Mouse (Mus musculus) megakaryocyte progenitor cell, adult 5-6 weeks (primary cell): ENCODE results near the gene Hdgfl2. TPM values are rescaled to one million over a fixed set of nuclear protein-coding genes. Genes with fewer than 3 reads are reported as not detected.

Source experiments
- ATAC-seq: replicated peaks from 2 replicates; pipeline ENCODE4 v1.8.0; 2016; ENCODE audit warnings: mild to moderate bottlenecking, moderate TSS enrichment, inconsistent platforms; ENCODE audit not compliant: poor library complexity
- total RNA-seq, 2 experiments: library from RNA; stranded (forward) in 1 of 2; stranded (reverse) in 1 of 2; fragments of 157-497, 149-512 nt in 1 of 2; fragments of 200-1000 nt in 1 of 2; gene quantifications; 2 replicates each; pipeline versions ENCODE4 v1.2.3 to v1.2.4; 2015 to 2017

Hdgfl2 gene
- total RNA-seq, 2 experiments from 2014 or later = 25.4 to 80.0 TPM

DNA sequence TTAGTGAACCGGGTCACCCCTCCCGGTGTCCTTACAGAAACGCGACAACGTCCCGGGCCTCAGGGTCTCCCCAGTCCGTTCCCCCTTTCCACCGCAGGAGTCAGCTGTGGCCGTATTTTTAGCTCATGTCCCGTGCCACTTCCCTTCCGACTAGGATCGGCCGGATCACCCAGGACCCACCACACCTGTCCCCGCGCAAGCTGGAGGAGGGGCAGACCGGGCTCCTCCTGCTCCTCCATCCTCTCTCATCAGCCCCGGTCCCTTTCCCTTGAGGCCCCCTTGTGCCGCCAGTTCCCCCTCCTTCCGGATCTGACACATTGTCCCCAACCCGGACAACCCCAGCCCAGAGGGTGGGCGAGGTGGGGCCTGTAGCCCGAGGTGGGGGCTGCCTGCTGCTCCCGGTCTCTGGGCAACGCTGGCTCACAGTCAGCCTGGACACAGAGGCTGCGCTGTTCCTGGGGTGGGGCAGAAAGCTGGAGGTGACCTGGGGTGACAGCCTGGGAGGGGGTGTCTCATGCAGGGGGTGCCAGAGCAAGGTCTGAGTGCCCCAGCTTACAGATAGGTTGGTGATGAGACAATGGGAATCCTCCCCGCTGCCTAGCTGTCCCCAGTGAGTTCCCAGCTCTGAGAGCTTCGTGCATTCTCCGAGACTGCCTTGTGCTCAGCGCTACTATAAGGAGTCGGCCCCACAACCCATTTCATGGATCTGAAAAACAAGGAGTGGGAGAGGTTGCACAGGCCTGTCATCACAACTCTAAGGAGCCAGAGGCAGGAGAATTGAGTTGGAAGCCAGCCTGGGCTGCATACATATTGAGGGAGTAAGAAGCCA lies 69.6 kb downstream of the Hdgfl2 start:
- no peak; the same call in 1 of the 2 replicates for ATAC-seq

DNA sequence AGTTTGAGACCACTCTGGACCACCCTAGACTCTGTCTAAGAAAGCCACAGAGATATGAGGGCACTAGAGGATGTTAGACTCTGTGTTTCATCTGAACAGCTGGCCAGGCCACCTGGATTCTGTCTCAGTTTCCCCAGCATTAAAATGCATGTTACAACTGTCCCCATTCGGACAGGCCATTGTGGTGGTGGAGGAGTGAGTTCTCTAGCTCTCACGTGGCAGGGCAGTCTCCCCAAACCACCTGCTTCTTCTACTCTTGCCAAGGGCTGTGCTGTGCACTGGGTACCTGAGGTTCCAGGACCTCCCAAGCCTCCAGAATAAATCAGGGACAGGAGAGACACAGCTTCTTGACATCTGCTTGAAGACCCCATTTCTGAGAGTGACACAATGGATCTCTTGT lies 70.5 kb downstream of the Hdgfl2 start:
- no peak for ATAC-seq

Other genes with a start within 250 kb of the Hdgfl2 start
- gene Zfp119a, start 200.7 kb upstream of the Hdgfl2 start, total RNA-seq (2015) = 5.9 and 9.2 TPM in 2 replicates
- 3.9 and 6.8 TPM in 2 replicates for gene Zfp119a, start 200.7 kb upstream of the Hdgfl2 start, total RNA-seq (2017)
- 12.5 and 17.0 TPM in 2 replicates for gene Zfp959, start 187.5 kb upstream of the Hdgfl2 start, total RNA-seq (2015)
- 10.3 and 10.7 TPM in 2 replicates for gene Zfp959, start 187.5 kb upstream of the Hdgfl2 start, total RNA-seq (2017)
- gene Zfp119b, start 130.1 kb upstream of the Hdgfl2 start, total RNA-seq (2015) = 3.8 and 5.5 TPM in 2 replicates
- 4.8 and 5.2 TPM in 2 replicates for gene Zfp119b, start 130.1 kb upstream of the Hdgfl2 start, total RNA-seq (2017)
- gene Ebi3, start 127.0 kb upstream of the Hdgfl2 start, total RNA-seq (2015) = 14.4 and 20.5 TPM in 2 replicates
- 13.8 and 17.7 TPM in 2 replicates for gene Ebi3, start 127.0 kb upstream of the Hdgfl2 start, total RNA-seq (2017)
- 7.4 and 11.0 TPM in 2 replicates for gene Yju2, start 120.5 kb upstream of the Hdgfl2 start, total RNA-seq (2015)
- 21.8 and 23.3 TPM in 2 replicates for gene Yju2, start 120.5 kb upstream of the Hdgfl2 start, total RNA-seq (2017)
- gene Shd, start 109.2 kb upstream of the Hdgfl2 start, total RNA-seq (2015) = 0.39 and 0.98 TPM in 2 replicates
- gene Shd, start 109.2 kb upstream of the Hdgfl2 start, total RNA-seq (2017) = not detected in 2 replicates
- gene Fsd1, start 93.1 kb upstream of the Hdgfl2 start, total RNA-seq (2015) = not detected in 2 replicates
- gene Fsd1, start 93.1 kb upstream of the Hdgfl2 start, total RNA-seq (2017) = not detected in 2 replicates
- gene Stap2, start 74.0 kb upstream of the Hdgfl2 start, total RNA-seq (2015) = 0.32 TPM in 1 of 2 replicates, not detected in the other
- not detected in 2 replicates for gene Stap2, start 74.0 kb upstream of the Hdgfl2 start, total RNA-seq (2017)
- 9.2 and 17.4 TPM in 2 replicates for gene Mpnd, start 73.9 kb upstream of the Hdgfl2 start, total RNA-seq (2015)
- 76.6 and 92.5 TPM in 2 replicates for gene Mpnd, start 73.9 kb upstream of the Hdgfl2 start, total RNA-seq (2017)
- 19.1 TPM in 2 replicates for gene Sh3gl1, start 43.0 kb upstream of the Hdgfl2 start, total RNA-seq (2015)
- gene Sh3gl1, start 43.0 kb upstream of the Hdgfl2 start, total RNA-seq (2017) = 22.1 and 25.0 TPM in 2 replicates
- gene Chaf1a, start 39.2 kb upstream of the Hdgfl2 start, total RNA-seq (2015) = 15.5 and 16.7 TPM in 2 replicates
- gene Chaf1a, start 39.2 kb upstream of the Hdgfl2 start, total RNA-seq (2017) = 32.3 and 33.9 TPM in 2 replicates
- 13.6 and 13.7 TPM in 2 replicates for gene Ubxn6, start 4.6 kb upstream of the Hdgfl2 start, total RNA-seq (2015)
- gene Ubxn6, start 4.6 kb upstream of the Hdgfl2 start, total RNA-seq (2017) = 17.4 and 19.9 TPM in 2 replicates
- gene Plin4, start 30.2 kb downstream of the Hdgfl2 start, total RNA-seq (2015) = not detected in 2 replicates
- not detected in 2 replicates for gene Plin4, start 30.2 kb downstream of the Hdgfl2 start, total RNA-seq (2017)
- gene Plin5, start 38.0 kb downstream of the Hdgfl2 start, total RNA-seq (2015) = 0.17 TPM in 1 of 2 replicates, not detected in the other
- 0.14 TPM in 1 of 2 replicates, not detected in the other for gene Plin5, start 38.0 kb downstream of the Hdgfl2 start, total RNA-seq (2017)
- 1.6 and 3.6 TPM in 2 replicates for gene Lrg1, start 42.4 kb downstream of the Hdgfl2 start, total RNA-seq (2015)
- 1.4 and 4.7 TPM in 2 replicates for gene Lrg1, start 42.4 kb downstream of the Hdgfl2 start, total RNA-seq (2017)
- 1.8 and 2.2 TPM in 2 replicates for gene Sema6b, start 60.7 kb downstream of the Hdgfl2 start, total RNA-seq (2015)
- 3.2 and 4.9 TPM in 2 replicates for gene Sema6b, start 60.7 kb downstream of the Hdgfl2 start, total RNA-seq (2017)
- gene Tnfaip8l1, start 82.8 kb downstream of the Hdgfl2 start, total RNA-seq (2015) = 1.5 and 2.2 TPM in 2 replicates
- gene Tnfaip8l1, start 82.8 kb downstream of the Hdgfl2 start, total RNA-seq (2017) = 0.91 and 2.8 TPM in 2 replicates
- gene Mydgf, start 104.3 kb downstream of the Hdgfl2 start, total RNA-seq (2015) = 55.1 and 56.1 TPM in 2 replicates
- gene Mydgf, start 104.3 kb downstream of the Hdgfl2 start, total RNA-seq (2017) = 50.4 and 57.1 TPM in 2 replicates
- gene Dpp9, start 139.3 kb downstream of the Hdgfl2 start, total RNA-seq (2015) = 27.0 and 31.0 TPM in 2 replicates
- gene Dpp9, start 139.3 kb downstream of the Hdgfl2 start, total RNA-seq (2017) = 15.7 and 19.9 TPM in 2 replicates
- 15.3 and 15.9 TPM in 2 replicates for gene Fem1a, start 177.2 kb downstream of the Hdgfl2 start, total RNA-seq (2015)
- gene Fem1a, start 177.2 kb downstream of the Hdgfl2 start, total RNA-seq (2017) = 20.7 and 23.4 TPM in 2 replicates
- 9.0 and 11.4 TPM in 2 replicates for gene Ticam1, start 197.2 kb downstream of the Hdgfl2 start, total RNA-seq (2015)
- gene Ticam1, start 197.2 kb downstream of the Hdgfl2 start, total RNA-seq (2017) = 3.0 and 4.1 TPM in 2 replicates
- 7.3 and 8.1 TPM in 2 replicates for gene Plin3, start 213.2 kb downstream of the Hdgfl2 start, total RNA-seq (2015)
- gene Plin3, start 213.2 kb downstream of the Hdgfl2 start, total RNA-seq (2017) = 28.1 TPM in 2 replicates
- gene Arrdc5, start 220.7 kb downstream of the Hdgfl2 start, total RNA-seq (2015) = not detected in 2 replicates
- gene Arrdc5, start 220.7 kb downstream of the Hdgfl2 start, total RNA-seq (2017) = not detected in 2 replicates
- 67.8 and 80.7 TPM in 2 replicates for gene Uhrf1, start 223.7 kb downstream of the Hdgfl2 start, total RNA-seq (2015)
- gene Uhrf1, start 223.7 kb downstream of the Hdgfl2 start, total RNA-seq (2017) = 151 and 160 TPM in 2 replicates
- 6.7 and 8.5 TPM in 2 replicates for gene Kdm4b, start 246.4 kb downstream of the Hdgfl2 start, total RNA-seq (2015)
- gene Kdm4b, start 246.4 kb downstream of the Hdgfl2 start, total RNA-seq (2017) = 5.9 and 7.3 TPM in 2 replicates